In genomic region chr8:46639010-46639571, GRCm38 (mm10) we compare ENCODE assay signal across 9 mouse cellular contexts. TPM values are rescaled to one million over a fixed set of nuclear protein-coding genes. Genes with fewer than 3 reads are reported as not detected.
DNase-seq lines count a peak whose midpoint lies in the region; ATAC-seq lines count a peak whose summit lies in the region.
"Had no signal": no experiment of that assay in that cellular context is flagged by ENCODE, and none has a peak within 500 bp of the region (broad histone marks: within the 10 kb centered on the region; RNA-seq: fewer than 3 reads in every experiment).

No protein-coding gene starts in this region.

- H3K4me1 ChIP-seq in hindbrain, embryonic 14.5 days (replicated peaks; ENCODE audit: control insufficient read depth, insufficient read depth, low read length): 0 out of 2 replicates have a peak, but pooled peaks cover 4% of the 10 kb centered on the region
- no peaks in the 10 kb centered on the region for H3K4me1 ChIP-seq in hindbrain, embryonic 11.5 days (replicated peaks; ENCODE audit: control insufficient read depth, insufficient read depth, low read length)
- peaks cover 5% of the 10 kb centered on the region; the same call in 1 of the 2 replicates for H3K4me1 ChIP-seq in forebrain, embryonic 16.5 days (replicated peaks; ENCODE audit: control insufficient read depth, insufficient read depth, low read length)
- no peaks in the 10 kb centered on the region for H3K4me1 ChIP-seq in hindbrain, embryonic 16.5 days (ENCODE audit: control insufficient read depth, insufficient read depth, low read depth, low read length)
- H3K4me1 ChIP-seq in liver, embryonic 13.5 days (replicated peaks): peaks cover 19% of the 10 kb centered on the region

- DNase-seq in hindbrain, embryonic 14.5 days (ENCODE audit: low spot score): peak; percentile 56
- no peak for DNase-seq in hindbrain, embryonic 11.5 days (ENCODE audit: low spot score)
- DNase-seq in adrenal gland, adult 8-10 months: peak; percentile 31
- DNase-seq in liver, embryonic 13.5 days: no peak
- peak; percentile 43 for DNase-seq in ovary, postnatal 36 days (ENCODE audit: low spot score)
- DNase-seq in B cell, adult 2 months: no peak

- 60% methylated on average over 6 of the region's 6 CpGs for WGBS in hindbrain, embryonic 14.5 days
- WGBS in hindbrain, embryonic 11.5 days: 69% methylated on average over 6 of the region's 6 CpGs
- WGBS in forebrain, embryonic 16.5 days: 23% methylated on average over 6 of the region's 6 CpGs
- 35% methylated on average over 6 of the region's 6 CpGs for WGBS in hindbrain, embryonic 16.5 days
- WGBS in liver, embryonic 13.5 days (ENCODE audit: insufficient replicate concordance): 29% methylated on average over 6 of the region's 6 CpGs

- ATAC-seq in hindbrain, embryonic 14.5 days (ENCODE audit: low FRiP score): peak; percentile 84; the same call in 1 of the 2 replicates
- ATAC-seq in hindbrain, embryonic 11.5 days (ENCODE audit: low FRiP score): no peak
- peak; percentile 64 for ATAC-seq in forebrain, embryonic 16.5 days
- peak; percentile 93 for ATAC-seq in hindbrain, embryonic 16.5 days
- ATAC-seq in liver, embryonic 13.5 days (ENCODE audit: low read depth): peak; percentile 68; the same call in 1 of the 2 replicates

- H3K4me2 ChIP-seq in hindbrain, embryonic 14.5 days (replicated peaks): no peak overlapping the region; the same call in 1 of the 2 replicates
- no peak overlapping the region for H3K4me2 ChIP-seq in hindbrain, embryonic 11.5 days (replicated peaks; ENCODE audit: low read depth, low read length)
- no peak overlapping the region for H3K4me2 ChIP-seq in forebrain, embryonic 16.5 days (ENCODE audit: low read length)
- peak overlapping the region; percentile 19; the same call in 1 of the 2 replicates for H3K4me2 ChIP-seq in hindbrain, embryonic 16.5 days (ENCODE audit: low read length)
- no peak overlapping the region for H3K4me2 ChIP-seq in liver, embryonic 13.5 days

- no peaks in the 10 kb centered on the region for H3K9me3 ChIP-seq in hindbrain, embryonic 14.5 days (ENCODE audit: control insufficient read depth, low read length)
- no peaks in the 10 kb centered on the region for H3K9me3 ChIP-seq in hindbrain, embryonic 11.5 days (ENCODE audit: control insufficient read depth, low read length)
- no peaks in the 10 kb centered on the region for H3K9me3 ChIP-seq in forebrain, embryonic 16.5 days (ENCODE audit: control insufficient read depth, low read length)
- no peaks in the 10 kb centered on the region for H3K9me3 ChIP-seq in hindbrain, embryonic 16.5 days (ENCODE audit: control insufficient read depth, low read length)
- no peaks in the 10 kb centered on the region for H3K9me3 ChIP-seq in liver, embryonic 13.5 days (replicated peaks)
- H3K9me3 ChIP-seq: G1E had no signal

- no peak overlapping the region for H3K27ac ChIP-seq in hindbrain, embryonic 14.5 days
- H3K27ac ChIP-seq in hindbrain, embryonic 11.5 days (ENCODE audit: low read depth, low read length): no peak overlapping the region
- no peak overlapping the region for H3K27ac ChIP-seq in forebrain, embryonic 16.5 days (ENCODE audit: low read length)
- 0 out of 2 replicates have a peak overlapping the region, but pooled peaks have one; percentile 23 for H3K27ac ChIP-seq in hindbrain, embryonic 16.5 days (ENCODE audit: low read depth, low read length)
- peak overlapping the region; percentile 32; the same call in 1 of the 2 replicates for H3K27ac ChIP-seq in liver, embryonic 13.5 days

- no peak overlapping the region for H3K9ac ChIP-seq in hindbrain, embryonic 14.5 days
- no peak overlapping the region for H3K9ac ChIP-seq in hindbrain, embryonic 11.5 days (ENCODE audit: low read depth, low read length)
- H3K9ac ChIP-seq in forebrain, embryonic 16.5 days (replicated peaks; ENCODE audit: low read depth, low read length): no peak overlapping the region
- no peak overlapping the region for H3K9ac ChIP-seq in hindbrain, embryonic 16.5 days (ENCODE audit: low read depth, low read length)
- no peak overlapping the region for H3K9ac ChIP-seq in liver, embryonic 13.5 days

- H3K4me3 ChIP-seq in hindbrain, embryonic 14.5 days (replicated peaks; ENCODE audit: low read length): no peak overlapping the region
- no peak overlapping the region for H3K4me3 ChIP-seq in hindbrain, embryonic 11.5 days (ENCODE audit: low read depth, low read length)
- no peak overlapping the region for H3K4me3 ChIP-seq in forebrain, embryonic 16.5 days (replicated peaks; ENCODE audit: low read length)
- no peak overlapping the region for H3K4me3 ChIP-seq in hindbrain, embryonic 16.5 days (ENCODE audit: low read length)
- no peak overlapping the region for H3K4me3 ChIP-seq in liver, embryonic 13.5 days (replicated peaks)

- H3K36me3 ChIP-seq in hindbrain, embryonic 14.5 days (replicated peaks; ENCODE audit: control insufficient read depth, insufficient read depth): peaks cover 67% of the 10 kb centered on the region
- H3K36me3 ChIP-seq in hindbrain, embryonic 11.5 days (ENCODE audit: control insufficient read depth, insufficient read depth, low read length): peaks cover 19% of the 10 kb centered on the region; the same call in 1 of the 2 replicates
- peaks cover 35% of the 10 kb centered on the region for H3K36me3 ChIP-seq in forebrain, embryonic 16.5 days (ENCODE audit: control insufficient read depth, insufficient read depth)
- H3K36me3 ChIP-seq in hindbrain, embryonic 16.5 days (ENCODE audit: control insufficient read depth, insufficient read depth, low read length): peaks cover 24% of the 10 kb centered on the region
- peaks cover 34% of the 10 kb centered on the region for H3K36me3 ChIP-seq in liver, embryonic 13.5 days

- no peaks in the 10 kb centered on the region for H3K27me3 ChIP-seq in hindbrain, embryonic 14.5 days (ENCODE audit: control insufficient read depth, insufficient read depth, low read length)
- H3K27me3 ChIP-seq in hindbrain, embryonic 11.5 days (ENCODE audit: control insufficient read depth, insufficient read depth, low read length): no peaks in the 10 kb centered on the region
- no peaks in the 10 kb centered on the region for H3K27me3 ChIP-seq in forebrain, embryonic 16.5 days (replicated peaks; ENCODE audit: control insufficient read depth, insufficient read depth, low read length)
- no peaks in the 10 kb centered on the region for H3K27me3 ChIP-seq in hindbrain, embryonic 16.5 days (replicated peaks; ENCODE audit: control insufficient read depth, insufficient read depth, low read length)
- H3K27me3 ChIP-seq in liver, embryonic 13.5 days: no peaks in the 10 kb centered on the region

RNA-seq across cellular contexts. Expression of gene Casp3, which starts 22.0 kb away (rescaled TPM):
- polyA plus RNA-seq in hindbrain, embryonic 14.5 days (2014; fragmentation: Nextera tagmentation; extraction: Ambion mirVana): 178 and 212 TPM in 2 replicates
- polyA plus RNA-seq in hindbrain, embryonic 11.5 days (2014; fragmentation: Nextera tagmentation; extraction: Ambion mirVana): 134 and 171 TPM in 2 replicates
- total RNA-seq in adrenal gland, adult 8-10 months (2022): 10 to 100 TPM; 16.3 to 21.5 (median 18.4) TPM
- polyA plus RNA-seq in forebrain, embryonic 16.5 days (2015; fragmentation: Nextera tagmentation; extraction: Ambion mirVana): 315 and 322 TPM in 2 replicates
- polyA plus RNA-seq in hindbrain, embryonic 16.5 days (2015; fragmentation: Nextera tagmentation; extraction: Ambion mirVana): 213 and 225 TPM in 2 replicates
- 78.4 and 101 TPM in 2 replicates for polyA plus RNA-seq in liver, embryonic 13.5 days (2015; fragmentation: Nextera tagmentation; extraction: Ambion mirVana)

RNA-seq across cellular contexts. Expression of gene Primpol, which starts 22.1 kb away (rescaled TPM):
- polyA plus RNA-seq in hindbrain, embryonic 14.5 days (2014; fragmentation: Nextera tagmentation; extraction: Ambion mirVana): 7.5 and 8.6 TPM in 2 replicates
- 9.3 and 10.0 TPM in 2 replicates for polyA plus RNA-seq in hindbrain, embryonic 11.5 days (2014; fragmentation: Nextera tagmentation; extraction: Ambion mirVana)
- total RNA-seq in adrenal gland, adult 8-10 months (2022): 10 to 100 TPM; 14.3 to 15.0 (median 14.6) TPM
- polyA plus RNA-seq in forebrain, embryonic 16.5 days (2015; fragmentation: Nextera tagmentation; extraction: Ambion mirVana): 9.5 and 12.6 TPM in 2 replicates
- 6.5 and 9.3 TPM in 2 replicates for polyA plus RNA-seq in hindbrain, embryonic 16.5 days (2015; fragmentation: Nextera tagmentation; extraction: Ambion mirVana)
- 9.9 and 12.7 TPM in 2 replicates for polyA plus RNA-seq in liver, embryonic 13.5 days (2015; fragmentation: Nextera tagmentation; extraction: Ambion mirVana)

Comparison
In these comparisons a context has a peak if more than half of its experiments do, and no peak if none do; other contexts are left out.
1. DNase-seq: peak in hindbrain, embryonic 14.5 days (single experiment), adrenal gland, adult 8-10 months (single experiment) and ovary, postnatal 36 days (single experiment); none in hindbrain, embryonic 11.5 days (single experiment), liver, embryonic 13.5 days (single experiment) and B cell, adult 2 months (0 of 2).
2. H3K27ac ChIP-seq: peak in hindbrain, embryonic 16.5 days (single experiment) and liver, embryonic 13.5 days (single experiment); none in hindbrain, embryonic 14.5 days (single experiment), hindbrain, embryonic 11.5 days (single experiment) and forebrain, embryonic 16.5 days (single experiment).